Mouse (Mus musculus) neutrophil, adult 65 days (primary cell): ENCODE results near the gene Gm12184. TPM values are rescaled to one million over a fixed set of nuclear protein-coding genes. Genes with fewer than 3 reads are reported as not detected.

Experiments
- total RNA-seq: library from RNA; stranded (reverse); gene quantifications from 2 replicates; pipeline ENCODE4 v1.2.4, GENCODE M21; 2023

The Gm12184 gene
- 0.66 and 0.95 TPM in 2 replicates for total RNA-seq

DNA sequence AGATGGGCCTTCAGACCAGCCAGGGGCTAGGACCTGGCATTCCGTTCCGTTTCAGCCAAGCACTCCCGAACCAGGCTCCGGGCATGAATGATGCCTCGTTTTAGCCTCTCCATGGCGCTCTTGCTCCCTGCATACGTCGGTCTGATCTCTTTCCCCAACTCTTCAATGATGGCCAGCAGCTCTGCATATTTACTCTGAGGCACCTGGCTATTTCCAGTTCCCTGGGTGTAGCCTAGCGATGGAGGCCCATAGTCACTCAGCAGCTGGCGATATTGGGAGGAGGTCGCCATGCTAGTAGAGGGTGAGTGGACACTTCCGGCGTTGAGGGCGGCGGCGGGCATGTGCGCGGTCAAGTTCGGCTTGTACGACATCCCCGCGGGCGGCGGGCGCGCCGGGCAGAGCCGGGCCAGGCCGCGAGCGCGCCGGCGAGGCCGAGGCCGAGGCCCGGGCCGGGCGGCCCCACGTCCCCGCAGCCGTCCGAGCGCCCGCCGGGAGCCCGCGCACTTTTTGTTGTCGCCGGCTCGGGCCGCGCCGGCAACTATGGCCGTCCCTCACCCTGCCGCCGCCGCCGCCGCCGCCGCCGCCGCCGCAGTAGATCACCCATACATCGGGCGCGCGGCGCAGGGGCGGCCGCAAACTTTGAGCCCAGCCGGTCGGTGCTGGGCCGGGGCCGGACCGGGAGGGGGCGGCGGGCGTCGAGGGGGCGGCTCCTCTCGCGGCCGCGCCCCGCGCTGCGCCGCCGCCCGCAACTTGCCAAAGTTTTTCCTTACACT lies at the start of gene Gm12184, which contains the start of gene Trim7:
Gene Gm12184, minus strand, starts transcription at position 677 of the 773 bp plus-strand sequence.
Gene Trim7, plus strand, starts transcription at position 162 of the 773 bp plus-strand sequence.

DNA sequence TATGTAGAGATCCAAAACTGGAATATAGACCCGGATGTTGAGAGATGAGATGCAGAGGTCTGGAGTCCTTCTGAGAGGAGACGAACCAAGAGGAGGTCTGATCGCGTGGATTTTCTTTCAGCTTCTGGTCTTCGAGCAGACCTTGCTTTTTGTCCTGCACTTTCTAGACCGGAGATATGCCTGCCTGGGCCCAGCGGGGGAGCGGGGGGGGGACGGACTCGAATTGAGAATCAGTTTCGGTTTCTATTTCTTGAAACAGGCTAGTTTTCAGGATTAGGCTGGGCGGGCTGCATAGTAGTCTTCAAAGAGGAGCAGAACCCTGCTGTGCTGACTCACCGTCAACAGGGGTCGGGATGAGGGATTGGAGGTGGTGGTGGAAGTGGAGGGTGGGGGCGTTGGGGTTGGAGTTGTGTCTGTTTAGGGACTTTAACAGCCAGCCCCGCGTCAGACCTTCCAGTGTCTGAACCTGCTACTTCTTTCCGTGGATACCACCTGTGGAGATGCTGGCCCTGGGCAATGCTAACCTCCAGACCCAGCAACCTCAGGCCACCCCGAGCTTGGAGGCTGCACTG lies 44.8 kb upstream of the Gm12184 start, which contains the start of gene Irgm1:
Gene Irgm1, minus strand, starts transcription at position 483 of the 572 bp plus-strand sequence.

GRCm38 (mm10) chr11:48816800-48817665 lies 9.4 kb downstream of the Gm12184 start, which contains the start of gene Trim41:
Trim41 (minus strand) TSS chr11:48817353.

DNA sequence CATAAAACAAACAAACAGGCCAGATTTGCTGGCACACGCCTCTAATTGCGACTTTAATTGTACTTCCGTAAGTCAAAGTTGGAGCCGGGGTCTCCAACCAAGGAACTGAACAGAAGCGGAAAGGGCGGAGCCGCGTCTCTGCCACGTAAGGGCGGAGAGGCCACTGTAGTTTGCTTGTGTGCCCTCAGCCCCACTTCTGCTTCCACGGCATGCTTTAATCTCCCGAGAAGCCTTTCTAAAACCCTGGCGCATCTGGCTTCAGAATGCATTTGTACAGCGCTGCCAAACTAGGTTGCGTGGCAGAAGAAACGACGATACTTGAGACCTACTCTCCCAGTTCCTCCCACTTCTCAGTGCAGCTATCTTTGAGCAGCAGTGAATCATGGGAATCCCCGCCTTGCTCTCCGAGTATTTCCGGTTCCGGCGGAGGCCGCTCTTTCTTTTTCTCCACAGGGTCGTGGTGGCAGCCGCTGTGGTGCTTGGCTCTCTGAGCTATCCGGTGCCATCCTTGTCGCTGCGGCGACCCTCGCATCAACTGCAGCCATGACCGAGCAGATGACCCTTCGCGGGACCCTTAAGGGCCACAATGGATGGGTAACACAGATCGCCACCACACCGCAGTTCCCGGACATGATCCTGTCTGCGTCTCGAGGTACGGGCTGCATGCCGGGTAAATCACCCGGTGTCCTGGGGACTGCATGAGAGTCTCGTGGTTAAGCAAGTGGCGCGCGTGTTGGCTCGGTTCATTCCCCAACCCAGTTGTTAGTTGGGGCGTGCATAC lies 26.3 kb downstream of the Gm12184 start, which contains the start of gene Rack1:
Gene Rack1, plus strand, starts transcription at position 412 of the 781 bp plus-strand sequence.

Other genes with a start within 250 kb of the Gm12184 start
- gene Rack1, start 26.3 kb downstream of the Gm12184 start, total RNA-seq, result 371 and 385 TPM in 2 replicates
- 38.5 and 69.4 TPM in 2 replicates for gene Trim41, start 9.3 kb downstream of the Gm12184 start, total RNA-seq
- gene Trim7, start 515 bp downstream of the Gm12184 start, total RNA-seq, result 0.16 and 0.48 TPM in 2 replicates
- gene Irgm1, start 45.0 kb upstream of the Gm12184 start, total RNA-seq, result 11.6 and 16.1 TPM in 2 replicates
- gene Gm5431, start 75.6 kb upstream of the Gm12184 start, total RNA-seq, result 0.79 and 2.0 TPM in 2 replicates
- 13.1 and 13.2 TPM in 2 replicates for gene Psme2b, start 119.5 kb upstream of the Gm12184 start, total RNA-seq
- 0.16 and 0.18 TPM in 2 replicates for gene Olfr56, start 152.2 kb upstream of the Gm12184 start, total RNA-seq
- gene 9930111J21Rik1, start 152.7 kb upstream of the Gm12184 start, total RNA-seq, result 23.7 and 28.4 TPM in 2 replicates
- 0.38 and 0.70 TPM in 2 replicates for gene Gm12185, start 165.6 kb upstream of the Gm12184 start, total RNA-seq
- 0.25 TPM in 1 of 2 replicates, not detected in the other for gene Tgtp1, start 167.5 kb upstream of the Gm12184 start, total RNA-seq
- gene 9930111J21Rik2, start 224.6 kb upstream of the Gm12184 start, total RNA-seq, result 31.0 and 31.9 TPM in 2 replicates
- gene Tgtp2, start 237.6 kb upstream of the Gm12184 start, total RNA-seq, result 0.25 and 0.52 TPM in 2 replicates
- 7.0 and 11.5 TPM in 2 replicates for gene Ifi47, start 249.9 kb upstream of the Gm12184 start, total RNA-seq